In genomic region chr10:86296111-86296510, GRCm38 (mm10) we compare ENCODE assay signal across 8 mouse cellular contexts. TPM values are rescaled to one million over a fixed set of nuclear protein-coding genes. Genes with fewer than 3 reads are reported as not detected.
DNase-seq lines count a peak whose midpoint lies in the region; ATAC-seq lines count a peak whose summit lies in the region.

No protein-coding gene starts in this region.

- H3K4me3 ChIP-seq in hindbrain, embryonic 14.5 days (replicated peaks; ENCODE audit: low read length) = no peak overlapping the region

- peak; percentile 70 for DNase-seq in R1 (ENCODE audit: low read depth, low spot score)
- DNase-seq in cerebellum, postnatal 14 days = peak; percentile 86
- peak; percentile 40 to 65 for DNase-seq in frontal cortex, postnatal 25 days (ENCODE audit: low spot score in 2 of 2)
- peak; percentile 74 for DNase-seq in hindbrain, embryonic 14.5 days (ENCODE audit: low spot score)
- peak; percentile 47 for DNase-seq in left cerebral cortex, adult 11 months (ENCODE audit: low spot score)
- peak; percentile 86 for DNase-seq in lung, postnatal 36 days
- peak; percentile 74 for DNase-seq in right cerebral cortex, adult 18-20 months
- DNase-seq in urinary bladder, postnatal 14 days (ENCODE audit: low spot score) = peak; percentile 74

- peaks cover 5% of the 10 kb centered on the region for H3K27me3 ChIP-seq in hindbrain, embryonic 14.5 days (ENCODE audit: control insufficient read depth, insufficient read depth, low read length)

- WGBS in hindbrain, embryonic 14.5 days = 4% methylated on average over 14 of the region's 14 CpGs

- ATAC-seq in hindbrain, embryonic 14.5 days (ENCODE audit: low FRiP score) = 0 out of 2 replicates have a peak, but pooled peaks have one; percentile 32

- no peaks in the 10 kb centered on the region for H3K9me3 ChIP-seq in hindbrain, embryonic 14.5 days (ENCODE audit: control insufficient read depth, low read length)

- no peak overlapping the region for H3K9ac ChIP-seq in hindbrain, embryonic 14.5 days

- H3K36me3 ChIP-seq in hindbrain, embryonic 14.5 days (replicated peaks; ENCODE audit: control insufficient read depth, insufficient read depth) = no peaks in the 10 kb centered on the region

- no peak overlapping the region for H3K27ac ChIP-seq in hindbrain, embryonic 14.5 days

- H3K4me1 ChIP-seq in hindbrain, embryonic 14.5 days (replicated peaks; ENCODE audit: control insufficient read depth, insufficient read depth, low read length) = peaks cover 18% of the 10 kb centered on the region

- H3K4me2 ChIP-seq in hindbrain, embryonic 14.5 days (replicated peaks) = peak overlapping the region; percentile 33

RNA-seq across cellular contexts. Expression of gene Timp3, which starts 4.1 kb away (rescaled TPM):
- 42.5 and 45.1 TPM in 2 replicates for polyA plus RNA-seq in hindbrain, embryonic 14.5 days (2014; fragmentation: Nextera tagmentation; extraction: Ambion mirVana)
